Mouse (Mus musculus) lung, postnatal 4 days (tissue): ENCODE data around the gene Pcyt1a.

Experiments
- DNase-seq, 2 experiments: peaks; one replicate each; pipeline ENCODE4 v3.0.0; 2021

Pcyt1a gene

DNA sequence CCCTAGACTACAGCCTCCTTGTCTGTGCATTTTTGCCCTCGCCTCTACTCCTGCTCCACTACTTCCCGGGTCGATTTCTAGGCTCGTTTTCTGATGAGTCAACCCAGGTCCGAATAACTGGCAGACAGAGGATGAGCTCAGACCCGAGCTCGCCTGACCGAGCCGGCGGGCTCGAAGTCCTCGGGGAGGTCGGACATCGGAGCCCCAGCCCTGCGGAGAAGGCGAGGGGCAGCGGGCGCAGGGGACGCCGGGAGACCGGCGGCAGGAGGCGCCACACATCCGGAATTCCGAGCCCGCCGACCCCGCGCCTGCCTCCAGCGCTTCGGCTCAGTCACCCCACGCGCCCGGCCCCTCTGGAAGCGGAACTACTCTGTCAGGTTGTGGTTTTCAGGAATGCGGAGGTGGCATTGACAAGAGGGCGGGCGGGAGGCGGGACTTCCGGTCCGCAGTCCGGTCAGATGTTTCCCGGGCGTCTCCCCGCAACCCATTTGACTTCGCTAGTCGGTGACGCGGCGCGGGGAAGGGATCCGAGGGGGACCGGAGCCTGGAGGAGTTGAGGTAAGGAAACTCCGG, at the start of gene Pcyt1a:
Gene Pcyt1a, plus strand, starts transcription at position 448 of the 573 bp plus-strand sequence.
- peak; percentile 93 to 96 for DNase-seq

DNA sequence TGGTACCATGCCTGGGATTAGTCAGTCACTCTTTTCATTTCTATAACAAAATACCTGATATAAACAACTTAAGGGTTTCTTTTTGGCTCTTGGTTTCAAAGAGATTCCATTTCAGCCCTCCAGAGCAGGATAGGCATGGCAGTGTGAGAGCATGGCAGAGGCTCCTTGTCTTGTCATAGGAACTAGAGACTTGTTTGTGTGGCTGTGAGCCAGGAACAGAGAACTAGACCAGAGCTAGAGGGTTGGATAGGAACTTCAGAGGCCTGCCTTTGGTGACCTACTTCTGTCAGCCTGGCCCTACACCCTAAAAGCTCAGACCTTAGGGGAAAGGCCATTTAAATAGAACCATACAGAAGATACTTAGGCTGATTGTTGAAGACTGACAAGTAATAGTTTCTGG, 47.8 kb upstream of the Pcyt1a start:
- no peak for DNase-seq

DNA sequence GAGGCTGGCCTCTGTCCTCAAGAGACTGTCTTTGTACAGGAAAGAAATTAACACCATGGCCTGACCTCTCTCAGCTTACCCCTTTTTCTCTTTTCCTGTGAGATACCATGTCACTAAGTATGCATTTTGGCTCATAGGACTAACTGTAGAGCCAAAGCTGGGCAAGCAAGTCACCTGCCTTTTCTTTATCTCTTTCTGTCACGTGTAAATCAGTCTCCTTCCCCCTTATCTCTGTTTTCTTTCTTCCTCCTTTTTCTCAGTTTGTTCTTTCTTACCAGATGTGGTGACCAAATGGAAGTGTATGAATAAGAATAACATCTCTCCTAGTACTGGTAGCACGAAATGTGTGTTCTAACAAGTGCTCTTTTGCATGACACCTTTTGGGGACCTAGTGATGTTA, 45.8 kb upstream of the Pcyt1a start:
- no peak for DNase-seq

DNA sequence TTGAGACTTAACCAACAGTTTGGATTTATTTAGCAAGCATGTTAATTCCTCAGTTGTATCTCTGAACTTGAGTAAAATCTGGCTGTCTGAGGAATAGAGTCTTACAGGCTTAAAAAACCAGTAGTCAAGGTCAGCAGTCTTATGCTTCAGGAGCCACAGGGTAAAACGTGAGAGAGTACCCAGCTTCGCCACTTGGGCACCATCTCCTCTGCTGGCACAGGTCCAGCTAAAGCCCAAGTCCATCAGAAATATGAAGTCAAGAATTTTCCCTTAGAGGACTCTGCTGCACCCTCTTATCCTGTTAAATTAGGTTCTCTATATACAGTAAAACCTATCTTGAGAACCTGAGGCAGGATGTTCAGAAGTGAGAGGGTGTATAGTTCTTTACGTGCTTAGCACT, 43.9 kb upstream of the Pcyt1a start:
- no peak for DNase-seq

DNA sequence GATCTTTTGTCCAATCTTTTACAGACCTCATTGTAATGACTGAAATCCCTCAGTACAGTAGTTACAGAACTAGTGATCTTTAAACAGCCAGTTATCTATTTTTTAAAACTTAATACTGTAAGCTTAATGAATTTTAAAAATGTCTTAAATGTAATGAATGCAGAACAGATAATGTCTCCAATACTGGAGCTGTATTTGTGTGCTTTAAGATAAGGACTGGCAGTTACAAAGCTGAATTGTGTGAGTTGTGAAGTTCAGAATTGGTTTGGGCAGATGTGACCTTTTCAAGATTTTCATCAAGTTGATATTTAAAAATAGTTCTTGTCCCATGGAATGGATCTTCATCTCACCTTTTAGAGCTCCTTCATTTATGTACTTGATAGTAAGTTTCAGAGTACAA, 41.7 kb upstream of the Pcyt1a start:
- DNase-seq = no peak

DNA sequence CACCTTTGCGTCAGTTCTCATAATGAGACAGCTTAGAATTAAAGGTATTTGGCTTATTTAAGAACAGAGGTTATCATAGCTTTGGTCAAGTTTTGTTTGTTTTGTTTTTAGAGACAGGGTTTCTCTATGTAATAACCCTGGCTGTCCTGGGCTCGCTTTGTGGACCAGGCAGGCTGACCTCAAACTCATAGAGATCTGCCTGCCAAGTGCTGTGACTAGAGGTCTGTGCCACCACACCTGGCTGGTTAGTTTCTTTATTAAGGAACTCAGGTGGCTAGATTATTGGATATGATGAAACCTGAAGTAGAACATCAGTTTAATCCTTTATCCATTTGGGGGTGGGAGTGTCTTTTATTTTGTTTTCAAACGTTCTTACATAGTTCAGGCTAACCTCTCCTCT, 40.9 kb upstream of the Pcyt1a start:
- no peak for DNase-seq

DNA sequence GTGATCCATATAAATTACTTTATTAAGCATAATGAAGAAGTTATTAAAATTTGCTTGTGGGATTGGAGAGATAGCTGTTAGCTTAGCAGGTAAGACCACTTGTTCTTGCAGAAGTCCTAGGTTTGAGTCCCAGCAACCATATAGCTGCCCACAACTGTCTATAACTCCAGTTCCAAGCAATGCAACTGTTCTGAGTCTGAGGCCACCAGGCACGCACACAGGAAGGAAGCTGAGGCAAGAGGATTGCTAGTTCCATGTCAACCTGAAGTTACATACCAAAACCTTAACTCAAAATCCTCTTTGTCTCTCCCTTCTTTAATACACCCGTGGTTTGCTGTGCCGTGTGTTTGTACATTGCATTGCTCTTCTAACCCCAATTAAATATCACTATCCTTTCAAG, 39.8 kb upstream of the Pcyt1a start:
- DNase-seq = no peak

DNA sequence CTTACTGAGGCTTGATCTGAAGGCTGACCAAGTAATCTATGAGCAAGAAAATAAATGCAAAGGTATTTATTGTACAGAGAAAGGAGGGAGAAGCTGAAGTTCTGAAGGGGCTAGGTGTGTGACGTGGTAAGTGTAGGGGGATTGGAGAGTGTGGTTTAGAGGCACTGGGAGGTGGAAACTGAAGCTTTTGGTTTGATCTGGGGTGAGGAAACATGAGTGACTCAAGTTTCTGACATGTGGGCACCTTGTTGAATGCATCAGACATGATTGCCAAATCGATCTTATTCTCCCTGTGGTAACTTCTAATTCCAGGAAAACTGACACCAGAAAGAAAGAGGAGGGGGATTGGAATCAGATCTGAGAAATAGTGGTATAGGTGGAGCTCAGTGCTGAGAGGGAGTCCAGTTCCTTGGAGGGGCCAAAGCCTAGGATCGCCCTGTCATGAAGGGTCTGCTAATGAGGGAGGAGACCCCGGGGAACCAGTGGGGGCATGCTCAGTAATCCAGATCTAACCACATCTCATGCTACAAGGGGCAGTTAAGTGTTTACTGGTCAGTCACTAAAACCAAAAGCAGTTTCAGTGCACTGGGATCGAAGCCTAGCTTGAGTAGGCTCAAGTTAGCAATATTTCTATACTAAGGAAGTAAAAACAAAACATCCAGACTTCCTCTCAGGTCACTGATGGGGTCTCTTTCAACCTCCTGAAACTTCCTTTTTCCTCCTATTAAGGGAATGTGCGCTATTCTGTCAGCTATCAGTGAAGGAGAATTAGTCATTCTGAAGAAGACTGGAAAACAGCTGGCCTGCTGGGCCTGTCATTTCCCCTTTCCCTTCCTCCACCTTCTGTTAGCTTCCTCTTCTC, 34.8 kb upstream of the Pcyt1a start:
- no peak for DNase-seq

DNA sequence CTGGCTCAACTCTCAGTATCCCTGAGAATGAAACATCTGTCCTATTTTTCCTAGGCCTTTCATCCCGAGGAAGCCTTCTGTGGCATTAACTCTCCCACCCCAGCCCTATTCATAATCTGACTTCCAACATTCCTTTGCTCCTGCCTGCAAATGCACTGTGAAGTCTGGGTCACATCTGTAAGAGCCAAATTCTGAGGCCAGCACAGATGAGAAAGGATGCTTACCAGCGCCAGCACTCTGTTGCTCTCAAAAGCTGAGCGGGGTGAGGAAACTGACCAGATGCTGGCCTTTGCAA, 34.2 kb upstream of the Pcyt1a start:
- no peak for DNase-seq

DNA sequence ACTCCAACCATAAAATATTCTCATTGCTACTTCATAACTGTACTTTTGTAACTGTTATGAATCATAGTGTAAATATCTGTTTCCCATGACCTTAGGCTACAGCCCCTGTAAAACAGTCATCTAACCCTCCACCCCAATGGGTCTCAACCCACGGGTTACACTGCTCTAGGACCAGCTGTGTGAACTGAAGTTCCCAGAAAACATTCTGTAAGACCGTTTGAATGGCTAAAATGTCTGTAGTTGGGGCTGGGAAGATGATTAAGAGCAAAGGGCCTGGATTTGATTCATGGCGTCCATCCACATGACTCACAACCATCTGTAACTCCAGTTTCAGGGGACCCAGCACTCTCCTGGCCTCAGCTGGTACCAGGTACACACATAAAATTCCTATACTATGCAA, 32.5 kb upstream of the Pcyt1a start:
- DNase-seq = no peak

DNA sequence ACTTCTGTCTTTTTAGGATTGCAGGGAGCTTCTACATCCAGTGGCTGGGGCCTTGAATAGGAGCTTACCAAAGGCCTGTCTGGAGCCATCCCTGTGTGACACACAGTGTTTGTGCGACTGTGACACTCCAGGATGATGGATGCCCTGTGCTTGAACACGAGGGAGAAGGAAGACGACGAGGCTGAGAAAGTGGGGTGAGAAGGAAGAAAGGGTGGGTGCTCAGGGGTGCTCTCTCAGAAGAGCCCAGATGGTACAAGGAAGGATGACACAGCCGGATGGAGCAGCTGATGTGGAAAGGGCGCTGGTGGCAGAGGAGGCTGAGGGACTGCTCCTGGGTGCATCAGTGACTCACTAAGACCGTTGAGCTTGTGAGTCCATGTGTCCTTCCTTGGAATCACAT, 30.5 kb upstream of the Pcyt1a start, which contains the start of gene Tm4sf19:
Gene Tm4sf19, plus strand, starts transcription at position 240 of the 400 bp plus-strand sequence.
- no peak for DNase-seq

DNA sequence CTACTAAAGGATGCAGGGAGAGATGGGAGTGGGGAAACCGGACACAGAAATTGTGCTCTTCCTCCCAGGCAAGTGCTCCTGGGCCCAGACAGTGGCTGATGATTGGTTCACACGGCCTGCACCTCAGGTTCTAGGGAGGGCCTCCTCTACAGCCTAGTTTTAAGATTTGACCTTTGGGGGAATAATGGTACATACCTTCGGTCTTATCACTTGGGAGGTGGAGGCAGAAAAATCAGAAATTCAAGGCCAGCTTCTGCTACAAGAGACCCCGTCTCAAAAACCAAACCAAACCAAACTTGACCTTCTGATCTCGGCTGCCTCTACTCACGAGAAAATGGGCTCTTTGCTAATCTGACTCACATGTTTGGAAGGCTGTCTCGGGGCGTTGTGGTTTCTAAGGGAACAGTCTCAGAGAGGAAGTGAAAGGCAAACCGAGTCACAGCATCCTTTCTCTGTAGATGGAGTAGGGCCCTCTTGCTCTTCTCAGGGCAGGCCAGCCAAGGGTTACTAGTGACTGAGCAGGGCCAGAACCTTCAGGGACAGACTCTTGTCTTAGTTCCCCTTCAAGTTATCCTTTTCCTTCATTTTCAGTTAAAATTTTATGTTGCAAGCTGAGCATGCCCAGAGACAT, 29.3 kb upstream of the Pcyt1a start:
- peak in 1 of 2 experiments; percentile 20 for DNase-seq

DNA sequence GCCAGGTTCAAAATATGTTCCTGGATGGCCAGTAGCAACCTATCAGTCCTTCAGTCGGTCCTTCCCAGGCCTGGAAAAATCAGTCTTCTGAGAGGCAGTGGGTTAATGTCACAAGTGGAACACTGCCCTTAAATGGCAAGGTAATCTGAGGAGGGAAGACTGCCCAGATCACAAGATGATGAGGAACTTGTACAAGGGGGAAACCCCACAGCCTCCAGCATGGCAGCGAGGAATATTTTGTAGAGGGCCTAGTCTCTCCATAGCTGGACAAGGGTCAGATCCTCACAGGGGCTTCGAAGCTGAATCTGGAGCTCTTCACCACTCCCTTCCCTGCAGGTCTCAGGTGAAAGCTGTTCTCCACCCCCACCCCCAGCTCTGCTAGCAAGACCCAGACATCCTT, 27.9 kb upstream of the Pcyt1a start:
- DNase-seq = no peak

DNA sequence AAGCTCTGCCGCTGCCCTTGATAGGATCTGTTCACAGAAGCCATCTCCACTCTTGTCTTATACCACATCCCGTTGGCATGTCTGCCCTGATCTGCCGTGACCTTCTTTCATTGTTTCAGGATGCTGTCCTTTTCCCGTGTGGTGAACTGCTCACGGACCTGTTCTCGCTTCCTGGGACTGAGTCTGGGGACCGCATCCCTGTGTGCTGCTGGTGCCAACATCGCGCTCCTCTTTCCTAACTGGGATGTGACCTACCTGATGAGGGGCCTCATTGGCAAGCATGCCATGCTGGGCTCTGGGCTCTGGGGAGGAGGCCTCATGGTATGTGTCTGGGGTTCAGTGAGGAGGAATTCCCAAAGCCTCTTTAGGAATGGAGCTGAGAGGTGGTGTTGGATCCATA, 25.0 kb upstream of the Pcyt1a start:
- no peak for DNase-seq

DNA sequence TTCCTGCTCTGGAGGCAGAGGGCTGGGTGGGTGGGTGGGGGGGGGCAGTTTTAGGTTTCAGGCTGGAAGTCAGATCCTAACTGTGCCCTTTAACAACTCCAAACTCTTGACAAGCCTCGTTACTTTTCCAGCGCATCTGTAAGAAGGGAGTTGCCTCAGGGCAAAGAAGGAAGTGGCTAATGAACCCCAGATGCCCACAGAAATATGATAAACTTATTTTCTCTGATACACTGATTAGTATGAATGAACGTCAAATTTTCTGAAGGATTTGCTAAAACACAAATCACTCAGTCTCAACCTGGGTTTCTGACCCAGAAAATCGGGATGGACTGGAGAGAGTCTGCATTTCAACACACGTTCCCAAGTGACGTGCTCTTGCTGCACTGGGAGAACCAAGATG, 24.1 kb upstream of the Pcyt1a start:
- no peak for DNase-seq

DNA sequence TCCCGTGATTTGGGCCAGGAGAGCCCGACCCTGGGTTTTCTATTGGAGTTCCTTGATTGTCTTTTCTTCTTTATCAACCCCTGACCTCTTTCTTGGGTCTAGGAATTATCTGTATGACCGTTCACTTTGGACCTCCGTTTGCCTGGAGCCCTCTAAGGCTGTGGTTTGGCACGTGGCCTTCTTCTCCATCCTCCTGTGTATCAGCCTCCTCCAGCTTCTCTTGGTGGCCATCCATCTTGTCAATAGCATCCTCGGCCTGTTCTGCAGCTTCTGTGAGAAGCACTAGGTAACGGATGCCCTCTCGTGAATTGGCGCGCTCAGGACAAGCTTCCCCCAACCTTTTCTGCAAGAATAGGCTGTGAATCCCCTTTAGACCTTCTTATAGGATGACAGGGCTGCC, 23.0 kb upstream of the Pcyt1a start:
- DNase-seq = no peak

DNA sequence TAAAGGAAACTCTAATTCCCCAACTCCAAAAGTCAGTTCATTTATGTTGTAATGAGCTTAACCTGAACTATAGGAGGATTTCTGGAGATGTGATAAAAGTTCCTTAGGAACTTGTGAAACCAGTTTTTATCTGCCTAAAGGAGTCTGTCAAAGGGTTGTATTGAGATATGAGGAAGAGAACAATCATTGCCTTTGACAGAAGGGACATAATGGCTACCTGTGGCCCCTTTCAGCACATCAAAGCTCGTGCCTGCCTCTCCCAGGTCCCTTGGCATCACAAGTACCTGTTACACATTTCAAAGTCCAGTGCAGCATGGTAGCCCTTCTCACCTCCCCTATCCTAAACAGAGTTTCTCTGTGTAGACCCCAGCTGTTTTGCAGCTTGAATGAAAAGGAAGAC, 13.3 kb upstream of the Pcyt1a start:
- no peak for DNase-seq

DNA sequence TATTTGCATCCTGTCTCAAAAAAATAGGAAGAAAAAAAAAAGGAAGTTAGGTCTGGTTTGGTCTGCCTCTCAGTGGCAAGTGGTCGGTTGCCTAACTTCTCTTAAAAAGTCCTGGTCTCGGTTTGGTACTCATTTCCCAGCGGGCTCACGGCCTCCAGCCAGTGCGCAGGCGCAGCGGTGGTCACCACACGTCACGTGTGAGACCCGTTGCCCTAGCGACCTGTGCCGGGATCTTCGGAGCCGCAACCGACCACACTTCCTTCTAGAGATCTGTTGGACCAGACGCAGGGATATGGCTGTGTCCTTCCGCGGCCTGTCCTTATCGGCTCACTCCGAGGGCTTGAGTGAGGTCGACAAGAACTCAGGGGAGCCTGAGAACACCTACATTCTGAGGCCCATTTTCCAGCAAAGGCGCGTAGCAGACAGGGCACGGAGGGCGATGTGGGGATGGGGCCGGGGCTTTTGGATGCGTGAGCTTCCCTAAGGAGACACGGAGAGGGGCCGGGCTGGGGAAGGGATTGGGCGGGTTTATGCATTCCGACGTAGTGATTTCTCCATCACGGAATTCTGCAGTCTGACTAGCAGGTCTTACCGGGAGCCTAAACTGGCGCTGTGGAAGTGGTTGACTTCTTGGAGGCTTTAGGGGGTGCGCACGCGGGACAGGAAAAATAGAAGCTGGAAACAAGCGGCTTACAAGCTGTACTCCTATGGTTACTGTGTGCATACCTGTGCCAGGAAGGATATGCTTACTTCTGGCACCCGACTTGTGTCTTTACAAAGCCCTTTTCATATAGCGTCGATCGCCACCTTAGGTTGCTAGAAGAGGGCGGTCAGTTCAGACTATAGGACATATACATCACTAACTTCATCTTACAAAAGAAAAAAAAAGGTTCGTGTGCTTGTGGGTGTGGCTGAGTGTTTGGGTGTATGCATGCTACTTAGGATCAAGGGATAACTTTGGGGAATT, 10.9 kb upstream of the Pcyt1a start, which contains the start of gene Tctex1d2:
Gene Tctex1d2, plus strand, starts transcription at position 186 of the 967 bp plus-strand sequence.
- peak; percentile 97 to 98 for DNase-seq

DNA sequence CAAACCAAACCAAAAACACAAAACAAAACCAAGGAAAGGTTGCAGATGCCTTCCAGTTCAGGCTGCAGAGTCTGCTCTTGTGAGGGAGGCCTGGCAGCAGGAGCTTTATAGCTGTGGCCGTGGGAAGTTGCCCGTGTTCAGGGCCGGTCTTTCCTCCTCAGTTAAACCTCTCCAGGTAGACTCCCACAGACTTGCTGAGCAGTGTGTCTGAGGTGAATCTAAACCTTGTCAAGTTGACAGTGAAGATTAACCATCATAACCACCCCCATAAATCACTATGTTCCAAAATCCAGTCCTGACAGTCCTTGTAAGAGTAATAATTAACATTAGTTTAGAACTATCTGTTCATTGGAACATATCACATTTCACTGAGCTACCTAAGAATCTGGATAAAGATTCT, 3.2 kb upstream of the Pcyt1a start:
- DNase-seq = no peak

DNA sequence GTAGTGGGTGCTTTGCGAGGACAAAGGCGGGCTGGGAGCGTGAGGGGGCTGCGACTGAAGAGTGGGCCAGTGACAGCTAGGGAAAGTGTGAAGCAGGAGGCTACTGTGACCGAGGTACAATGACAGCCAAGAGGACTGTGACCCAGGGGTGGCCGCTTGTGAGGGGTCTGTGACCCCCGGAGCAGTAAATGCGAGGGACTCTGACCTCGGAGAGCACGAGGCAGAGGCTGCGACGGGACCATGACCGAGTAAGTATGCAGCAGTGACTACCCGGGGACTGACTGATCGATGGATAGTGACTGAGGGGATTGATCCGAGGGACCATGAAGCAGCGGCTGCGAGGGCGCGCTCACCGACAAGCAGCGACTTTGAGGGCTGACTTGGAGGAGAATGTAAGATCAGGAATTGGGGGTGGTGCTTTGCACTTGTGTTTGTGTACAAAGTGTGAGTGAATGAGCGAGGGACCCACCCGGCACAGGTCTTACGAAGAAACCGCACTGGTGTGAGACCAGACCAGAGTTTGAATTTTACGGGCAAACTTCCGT, 398 bp downstream of the Pcyt1a start:
- DNase-seq = no peak

DNA sequence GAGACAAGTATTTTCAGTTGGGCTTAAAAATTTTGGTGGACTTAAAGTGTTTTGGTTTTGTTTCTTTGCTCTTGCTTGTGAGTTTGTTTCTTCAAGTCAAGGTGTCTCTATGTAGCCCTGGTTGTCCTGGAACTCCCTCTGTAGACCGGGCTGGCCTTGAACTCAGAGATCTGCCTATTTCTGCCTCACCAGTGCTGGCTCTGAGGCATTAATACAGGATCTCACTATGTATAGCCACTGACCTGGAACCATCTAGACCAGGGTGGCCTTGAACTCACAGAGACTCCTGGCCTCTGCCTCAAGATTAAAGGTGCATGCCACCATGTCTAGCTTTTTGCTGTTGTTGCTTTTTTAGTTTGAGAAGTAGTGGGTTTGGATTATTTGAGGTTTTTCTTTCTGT, 1.2 kb downstream of the Pcyt1a start:
- DNase-seq = no peak

DNA sequence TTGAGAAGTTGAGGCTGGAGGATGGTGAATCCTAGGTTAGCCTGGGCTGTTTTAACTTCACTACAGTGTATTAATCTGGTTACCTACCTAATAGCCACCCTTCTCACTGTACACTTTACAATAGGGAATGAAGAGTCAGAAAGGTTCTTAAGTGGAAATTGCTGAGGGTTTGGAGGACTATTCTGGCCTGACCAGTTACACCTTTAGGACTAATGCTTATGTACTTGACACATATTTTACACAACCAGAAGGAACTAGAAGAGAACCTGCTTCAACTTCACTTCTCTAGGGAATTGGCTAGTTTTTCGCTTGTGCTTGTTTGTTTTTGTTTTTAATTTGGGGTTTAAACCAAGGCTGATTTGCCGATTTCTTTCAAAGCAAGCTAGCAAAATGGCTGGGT, 2.4 kb downstream of the Pcyt1a start:
- DNase-seq = no peak

DNA sequence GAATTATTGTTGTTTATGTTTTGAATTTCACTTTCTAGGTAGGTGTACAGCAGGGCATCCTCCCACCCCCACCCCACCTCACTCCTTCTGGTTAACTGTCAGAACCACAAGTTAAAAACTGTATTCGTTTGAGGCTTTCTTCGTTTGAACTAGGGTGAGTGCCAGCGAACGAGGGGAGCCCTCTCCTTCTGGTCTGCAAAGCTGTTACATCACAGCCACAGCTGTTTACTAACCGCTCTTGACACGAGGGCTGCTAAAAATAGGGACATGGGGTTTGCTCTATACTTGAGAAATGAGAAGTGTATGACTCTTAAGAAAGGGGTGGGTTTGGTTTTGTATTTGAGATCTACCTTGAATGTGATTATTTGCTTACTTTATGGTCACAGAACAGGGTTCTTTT, 3.3 kb downstream of the Pcyt1a start:
- DNase-seq = peak; percentile 70 to 77
